Mouse (Mus musculus): Measurements from ENCODE around the gene Slc43a2. TPM values are rescaled to one million over a fixed set of nuclear protein-coding genes. Genes with fewer than 3 reads are reported as not detected.

Gene Slc43a2
- polyA plus RNA-seq (2014; fragmentation: Nextera tagmentation; extraction: Ambion mirVana): 4.0 and 6.4 TPM in 2 replicates

- Histone ChIP-seq H3K9ac (peak within 1 kb of the TSS; percentile 81), H3K27ac (ENCODE audit: low read depth) (peak within 1 kb of the TSS; percentile 85), H3K36me3 (ENCODE audit: insufficient read depth) (no peaks in the 10 kb centered on the region), H3K4me1 (ENCODE audit: insufficient read depth) (0 out of 2 replicates have a peak, but pooled peaks cover 2% of the 10 kb centered on the region), H3K27me3 (ENCODE audit: insufficient read depth, low read length) (no peaks in the 10 kb centered on the region), H3K4me3 (ENCODE audit: low read depth, low read length) (peak within 1 kb of the TSS; percentile 70), H3K9me3 (ENCODE audit: low read depth, low read length) (no peaks in the 10 kb centered on the region), H3K4me2 (peak within 1 kb of the TSS; percentile 98)
- WGBS: under 1% methylated on average over 62 of the region's 62 CpGs
- peak; percentile 94 for ATAC-seq (ENCODE audit: insufficient read depth)
- peak; percentile 98 for DNase-seq
- TF ChIP-seq CTCF (IDR thresholded peaks at IDR 0.05; ENCODE audit: low read depth): no peak
Measured at GRCm38 (mm10) chr11:75531469-75532242, at the start of gene Slc43a2. TSS of gene Slc43a2 (plus strand) at chr11:75531694.

- TF ChIP-seq CTCF (IDR thresholded peaks at IDR 0.05; ENCODE audit: low read depth): no peak
- peak overlapping the region; percentile 85 for H3K4me2 ChIP-seq
- peak; percentile 45 for ATAC-seq (ENCODE audit: insufficient read depth)
Measured at GRCm38 (mm10) chr11:75486192-75486591, 45.3 kb upstream of the Slc43a2 start.

GRCm38 (mm10) chr11:75486601-75487285, 44.8 kb upstream of the Slc43a2 start, which contains the start of gene Prpf8:
TSS of gene Prpf8 (plus strand) at chr11:75486816.
- Histone ChIP-seq H3K4me1 (ENCODE audit: insufficient read depth) (peaks cover 8% of the 10 kb centered on the region), H3K27ac (ENCODE audit: low read depth) (peak within 1 kb of the TSS; percentile 71), H3K9me3 (ENCODE audit: low read depth, low read length) (no peaks in the 10 kb centered on the region), H3K4me3 (ENCODE audit: low read depth, low read length) (peak within 1 kb of the TSS; percentile 100), H3K27me3 (ENCODE audit: insufficient read depth, low read length) (no peaks in the 10 kb centered on the region), H3K9ac (peak within 1 kb of the TSS; percentile 94), H3K36me3 (ENCODE audit: insufficient read depth) (peaks cover 34% of the 10 kb centered on the region), H3K4me2 (peak within 1 kb of the TSS; percentile 85)
- WGBS: under 1% methylated on average over 52 of the region's 52 CpGs
- TF ChIP-seq CTCF (IDR thresholded peaks at IDR 0.05; ENCODE audit: low read depth): no peak
- DNase-seq (peak; percentile 99), ATAC-seq (ENCODE audit: insufficient read depth) (peak; percentile 100)

More at GRCm38 (mm10) chr11:75486192-75486591, 45.3 kb upstream of the Slc43a2 start:
- no peaks in the 10 kb centered on the region for H3K9me3 ChIP-seq (ENCODE audit: low read depth, low read length)
- peak overlapping the region; percentile 100 for H3K4me3 ChIP-seq (ENCODE audit: low read depth, low read length)
- no peak for DNase-seq
- H3K27me3 ChIP-seq (ENCODE audit: insufficient read depth, low read length): no peaks in the 10 kb centered on the region
- 25% methylated on average over 3 of the region's 3 CpGs for WGBS
- H3K9ac ChIP-seq: no peak overlapping the region
- no peak overlapping the region for H3K27ac ChIP-seq (ENCODE audit: low read depth)
- peaks cover 29% of the 10 kb centered on the region for H3K36me3 ChIP-seq (ENCODE audit: insufficient read depth)
- H3K4me1 ChIP-seq (ENCODE audit: insufficient read depth): peaks cover 8% of the 10 kb centered on the region

GRCm38 (mm10) chr11:75487496-75487895, 44.0 kb upstream of the Slc43a2 start:
- TF ChIP-seq CTCF (IDR thresholded peaks at IDR 0.05; ENCODE audit: low read depth): no peak
- DNase-seq: no peak
- Histone ChIP-seq H3K9me3 (ENCODE audit: low read depth, low read length) (no peaks in the 10 kb centered on the region), H3K27ac (ENCODE audit: low read depth) (no peak overlapping the region), H3K36me3 (ENCODE audit: insufficient read depth) (peaks cover 42% of the 10 kb centered on the region), H3K4me3 (ENCODE audit: low read depth, low read length) (peak overlapping the region; percentile 100), H3K27me3 (ENCODE audit: insufficient read depth, low read length) (no peaks in the 10 kb centered on the region), H3K4me1 (ENCODE audit: insufficient read depth) (peaks cover 8% of the 10 kb centered on the region), H3K4me2 (peak overlapping the region; percentile 85), H3K9ac (peak overlapping the region; percentile 94)
- no peak for ATAC-seq (ENCODE audit: insufficient read depth)
- WGBS: 35% methylated on average over 6 of the region's 6 CpGs

- H3K9ac ChIP-seq: no peak overlapping the region
- H3K4me3 ChIP-seq (ENCODE audit: low read depth, low read length): no peak overlapping the region
- no peaks in the 10 kb centered on the region for H3K9me3 ChIP-seq (ENCODE audit: low read depth, low read length)
- peaks cover 100% of the 10 kb centered on the region for H3K36me3 ChIP-seq (ENCODE audit: insufficient read depth)
- H3K4me1 ChIP-seq (ENCODE audit: insufficient read depth): no peaks in the 10 kb centered on the region
- DNase-seq: no peak
- TF ChIP-seq CTCF (IDR thresholded peaks at IDR 0.05; ENCODE audit: low read depth): no peak
- ATAC-seq (ENCODE audit: insufficient read depth): no peak
- no peaks in the 10 kb centered on the region for H3K27me3 ChIP-seq (ENCODE audit: insufficient read depth, low read length)
- no peak overlapping the region for H3K4me2 ChIP-seq
- WGBS: 88% methylated on average over 10 of the region's 10 CpGs
- H3K27ac ChIP-seq (ENCODE audit: low read depth): no peak overlapping the region
Measured at GRCm38 (mm10) chr11:75494296-75495049, 37.0 kb upstream of the Slc43a2 start.

- no peak for TF ChIP-seq CTCF (IDR thresholded peaks at IDR 0.05; ENCODE audit: low read depth)
- DNase-seq: no peak
Measured at GRCm38 (mm10) chr11:75498126-75498525, 33.4 kb upstream of the Slc43a2 start.

More at GRCm38 (mm10) chr11:75498126-75498525, 33.4 kb upstream of the Slc43a2 start:
- H3K27me3 ChIP-seq (ENCODE audit: insufficient read depth, low read length): no peaks in the 10 kb centered on the region
- H3K4me2 ChIP-seq: no peak overlapping the region
- H3K27ac ChIP-seq (ENCODE audit: low read depth): no peak overlapping the region
- H3K4me3 ChIP-seq (ENCODE audit: low read depth, low read length): no peak overlapping the region
- 64% methylated on average over 1 of the region's 1 CpGs for WGBS
- ATAC-seq (ENCODE audit: insufficient read depth): no peak
- no peak overlapping the region for H3K9ac ChIP-seq
- no peaks in the 10 kb centered on the region for H3K4me1 ChIP-seq (ENCODE audit: insufficient read depth)
- no peaks in the 10 kb centered on the region for H3K9me3 ChIP-seq (ENCODE audit: low read depth, low read length)
- H3K36me3 ChIP-seq (ENCODE audit: insufficient read depth): peaks cover 100% of the 10 kb centered on the region
